Mouse (Mus musculus): ENCODE data around the gene Cnot10. TPM values are rescaled to one million over a fixed set of nuclear protein-coding genes. Genes with fewer than 3 reads are reported as not detected.

Gene Cnot10
- polyA plus RNA-seq, 1 experiment from 2014 or later: 50.0 TPM

DNA sequence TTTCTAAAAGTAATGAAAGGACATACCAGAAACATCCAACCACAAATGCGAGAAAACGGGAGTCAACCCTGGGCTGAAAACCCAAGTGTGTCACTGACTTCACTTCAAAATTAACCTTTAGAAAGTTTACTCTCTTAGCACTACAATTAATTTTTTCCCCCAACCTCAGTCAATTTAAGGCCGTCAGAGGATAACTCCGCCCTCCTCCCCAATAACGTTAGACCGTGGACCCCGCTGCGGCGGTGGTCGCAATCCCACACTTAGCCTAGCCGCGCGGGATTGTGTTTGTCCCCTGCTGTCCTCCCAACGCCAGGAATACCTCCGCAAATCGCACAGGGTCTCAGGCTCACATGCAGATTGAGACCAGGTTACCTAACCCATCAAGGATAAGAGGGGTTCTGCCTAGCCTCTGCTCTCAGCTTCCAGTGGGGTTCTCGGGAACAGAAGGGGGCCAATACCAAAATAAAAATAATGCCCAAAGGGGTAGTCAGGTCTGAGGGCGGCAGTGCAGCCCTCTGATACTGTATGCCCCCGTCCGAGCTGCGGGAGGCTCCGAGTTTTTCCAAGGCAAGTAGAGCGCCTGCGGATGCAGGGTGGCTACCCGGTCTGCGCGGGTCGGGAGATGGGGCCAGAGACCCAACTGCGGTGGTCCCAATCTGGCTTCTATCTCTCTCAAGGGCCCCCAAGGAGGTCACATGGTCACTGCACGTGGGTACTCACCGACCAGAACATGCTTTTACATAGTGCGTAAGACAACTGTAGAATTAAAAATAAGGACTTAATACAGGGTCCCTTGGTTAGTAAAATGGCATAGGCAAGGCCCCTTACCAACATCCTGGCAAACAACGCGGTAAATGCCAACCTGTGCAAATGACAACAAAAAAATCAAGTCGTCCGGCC, 79.0 kb downstream of the Cnot10 start:
- WGBS: 2% methylated on average over 36 of the region's 36 CpGs
- peaks cover 35% of the 10 kb centered on the region for H3K27me3 ChIP-seq (replicated peaks; ENCODE audit: control insufficient read depth, insufficient read depth, low read length)
- H3K4me1 ChIP-seq (ENCODE audit: control insufficient read depth, insufficient read depth, low read length): peaks cover 8% of the 10 kb centered on the region
- peak overlapping the region; percentile 83 for H3K4me2 ChIP-seq (ENCODE audit: low read depth, low read length)
- H3K4me3 ChIP-seq (ENCODE audit: low read length): peak overlapping the region; percentile 69
- no peak for ATAC-seq
- H3K9me3 ChIP-seq (ENCODE audit: control insufficient read depth, low read length): no peaks in the 10 kb centered on the region
- H3K9ac ChIP-seq (ENCODE audit: low read depth, low read length): peak overlapping the region; percentile 90
- no peaks in the 10 kb centered on the region for H3K36me3 ChIP-seq (ENCODE audit: control insufficient read depth, insufficient read depth, low read length)
- H3K27ac ChIP-seq (ENCODE audit: low read length): no peak overlapping the region

DNA sequence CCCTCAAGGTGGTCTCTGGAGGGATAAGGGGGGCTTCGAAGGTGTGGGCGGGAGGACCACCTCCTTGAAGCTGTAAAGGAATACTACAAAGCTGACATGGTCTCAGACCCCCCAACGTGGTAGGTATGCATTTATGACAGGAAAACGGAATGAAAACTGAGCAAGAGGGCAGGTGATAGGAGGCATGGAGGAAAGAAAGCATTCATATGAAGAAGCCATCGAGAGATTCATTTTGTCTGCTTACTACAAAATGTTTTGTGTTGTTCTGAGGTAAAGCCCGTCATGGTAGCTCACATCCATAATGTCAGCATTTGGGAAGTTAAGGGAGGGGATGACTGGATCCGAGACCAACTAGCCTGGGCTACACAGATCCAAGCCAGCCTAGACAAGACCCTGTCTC, 79.8 kb downstream of the Cnot10 start:
- no peak for ATAC-seq
- Histone ChIP-seq H3K9me3 (ENCODE audit: control insufficient read depth, low read length) (no peaks in the 10 kb centered on the region), H3K4me2 (ENCODE audit: low read depth, low read length) (peak overlapping the region; percentile 83), H3K27ac (ENCODE audit: low read length) (no peak overlapping the region; the same call in 1 of the 2 replicates), H3K27me3 (replicated peaks; ENCODE audit: control insufficient read depth, insufficient read depth, low read length) (peaks cover 35% of the 10 kb centered on the region), H3K4me1 (ENCODE audit: control insufficient read depth, insufficient read depth, low read length) (peaks cover 10% of the 10 kb centered on the region), H3K36me3 (ENCODE audit: control insufficient read depth, insufficient read depth, low read length) (no peaks in the 10 kb centered on the region), H3K4me3 (ENCODE audit: low read length) (peak overlapping the region; percentile 69), H3K9ac (ENCODE audit: low read depth, low read length) (peak overlapping the region; percentile 90)
- WGBS: 18% methylated on average over 7 of the region's 7 CpGs

DNA sequence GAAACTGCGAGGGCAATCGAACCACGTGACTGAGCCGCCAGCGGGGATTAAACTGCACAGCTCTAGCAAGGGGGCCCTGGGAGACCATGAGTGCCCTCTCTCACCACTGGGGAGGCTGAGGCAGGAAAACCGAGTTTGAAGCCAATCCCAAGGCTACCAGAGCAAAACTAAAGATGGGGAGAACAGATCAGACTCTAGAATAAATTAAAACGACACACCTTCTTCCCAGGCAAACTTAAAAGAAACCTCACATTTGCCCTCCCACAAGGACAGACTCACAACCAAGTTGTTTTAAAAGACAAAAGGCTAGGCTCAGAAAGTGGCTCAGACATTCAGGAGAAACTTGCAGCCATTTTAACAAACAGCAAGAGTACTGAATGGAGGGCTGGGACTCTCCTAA, 82.9 kb downstream of the Cnot10 start:
- H3K27me3 ChIP-seq (replicated peaks; ENCODE audit: control insufficient read depth, insufficient read depth, low read length): peaks cover 17% of the 10 kb centered on the region
- peak overlapping the region; percentile 44 for H3K4me2 ChIP-seq (ENCODE audit: low read depth, low read length)
- 0 out of 2 replicates have a peak, but pooled peaks have one; percentile 24 for ATAC-seq
- no peaks in the 10 kb centered on the region for H3K36me3 ChIP-seq (ENCODE audit: control insufficient read depth, insufficient read depth, low read length)
- H3K4me3 ChIP-seq (ENCODE audit: low read length): peak overlapping the region; percentile 1; the same call in 1 of the 2 replicates
- peak overlapping the region; percentile 79 for H3K27ac ChIP-seq (ENCODE audit: low read length)
- H3K4me1 ChIP-seq (ENCODE audit: control insufficient read depth, insufficient read depth, low read length): peaks cover 22% of the 10 kb centered on the region
- 19% methylated on average over 7 of the region's 7 CpGs for WGBS
- peak overlapping the region; percentile 20 for H3K9ac ChIP-seq (ENCODE audit: low read depth, low read length)
- H3K9me3 ChIP-seq (ENCODE audit: control insufficient read depth, low read length): no peaks in the 10 kb centered on the region

DNA sequence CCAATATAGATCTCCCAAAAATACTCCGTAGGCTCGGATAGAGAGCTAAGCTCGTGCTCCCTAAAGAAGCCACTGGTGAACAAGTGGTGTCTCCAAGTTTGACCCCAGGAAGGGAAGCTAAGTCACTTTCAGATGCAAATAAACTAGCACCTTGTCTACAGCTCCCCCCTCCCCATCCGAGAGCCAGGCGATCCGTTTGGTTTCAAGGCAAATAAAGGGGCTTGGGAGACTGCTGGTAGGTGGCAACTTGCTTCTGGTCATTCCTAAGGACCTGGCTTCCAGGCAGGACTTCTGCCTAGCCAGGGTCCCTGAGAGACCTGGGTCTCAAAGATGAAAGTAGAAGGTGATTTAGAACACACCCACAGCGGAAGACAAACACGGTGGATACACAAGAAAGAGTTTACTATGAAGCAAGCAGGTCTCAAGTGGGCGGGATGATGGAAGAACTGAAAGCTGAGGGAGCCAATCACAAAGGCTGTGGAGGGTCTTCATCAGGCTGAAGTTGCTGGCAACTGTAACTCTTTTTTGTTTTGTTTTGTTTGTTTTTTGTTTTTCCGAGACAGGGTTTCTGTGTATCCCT, 83.6 kb downstream of the Cnot10 start:
- Histone ChIP-seq H3K4me3 (ENCODE audit: low read length) (peak overlapping the region; percentile 13; the same call in 1 of the 2 replicates), H3K4me1 (ENCODE audit: control insufficient read depth, insufficient read depth, low read length) (peaks cover 22% of the 10 kb centered on the region)

DNA sequence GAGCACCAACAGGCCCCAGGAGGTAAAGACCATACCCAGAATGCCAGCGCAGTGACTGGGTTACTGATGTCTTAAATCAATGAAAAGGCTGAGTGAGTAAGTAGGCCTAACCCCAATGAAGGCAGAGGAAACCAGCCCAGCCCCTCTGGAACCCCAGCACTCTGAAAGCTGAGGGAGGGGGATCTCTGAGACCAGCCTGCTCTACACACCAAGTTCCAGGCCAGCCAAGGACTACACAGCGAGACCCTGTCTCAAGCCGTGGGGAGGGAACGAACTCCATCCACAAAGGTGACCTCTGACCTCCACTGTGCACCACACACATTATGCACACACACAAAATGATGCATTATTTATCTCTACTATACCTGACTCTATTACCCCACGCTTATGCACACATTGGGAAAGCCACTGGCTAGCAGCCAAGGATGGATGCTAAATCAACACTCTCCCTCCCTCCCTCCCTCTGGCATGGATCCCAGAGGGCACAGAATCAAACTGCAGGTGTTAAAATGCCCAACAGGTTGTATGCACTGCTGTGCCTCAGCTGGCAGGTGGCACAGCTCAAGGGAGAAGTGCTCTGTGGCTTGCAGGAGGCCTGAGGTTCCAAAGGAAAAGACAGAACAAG, 85.5 kb downstream of the Cnot10 start:
- H3K36me3 ChIP-seq (ENCODE audit: control insufficient read depth, insufficient read depth, low read length): no peaks in the 10 kb centered on the region
- H3K27me3 ChIP-seq (replicated peaks; ENCODE audit: control insufficient read depth, insufficient read depth, low read length): no peaks in the 10 kb centered on the region; the same call in 1 of the 2 replicates
- H3K9ac ChIP-seq (ENCODE audit: low read depth, low read length): no peak overlapping the region; the same call in 1 of the 2 replicates
- peak overlapping the region; percentile 39 for H3K27ac ChIP-seq (ENCODE audit: low read length)
- 46% methylated on average over 5 of the region's 5 CpGs for WGBS
- H3K4me1 ChIP-seq (ENCODE audit: control insufficient read depth, insufficient read depth, low read length): peaks cover 28% of the 10 kb centered on the region
- peak; percentile 77 for ATAC-seq
- no peaks in the 10 kb centered on the region for H3K9me3 ChIP-seq (ENCODE audit: control insufficient read depth, low read length)
- no peak overlapping the region for H3K4me3 ChIP-seq (ENCODE audit: low read length)
- no peak overlapping the region for H3K4me2 ChIP-seq (ENCODE audit: low read depth, low read length)

More for the DNA sequence above, 83.6 kb downstream of the Cnot10 start:
- no peaks in the 10 kb centered on the region for H3K36me3 ChIP-seq (ENCODE audit: control insufficient read depth, insufficient read depth, low read length)
- H3K27ac ChIP-seq (ENCODE audit: low read length): peak overlapping the region; percentile 79; the same call in 1 of the 2 replicates
- no peaks in the 10 kb centered on the region for H3K9me3 ChIP-seq (ENCODE audit: control insufficient read depth, low read length)
- H3K27me3 ChIP-seq (replicated peaks; ENCODE audit: control insufficient read depth, insufficient read depth, low read length): peaks cover 9% of the 10 kb centered on the region; the same call in 1 of the 2 replicates
- peak overlapping the region; percentile 44 for H3K4me2 ChIP-seq (ENCODE audit: low read depth, low read length)
- peak overlapping the region; percentile 46; the same call in 1 of the 2 replicates for H3K9ac ChIP-seq (ENCODE audit: low read depth, low read length)
- WGBS: 39% methylated on average over 10 of the region's 10 CpGs
- no peak for ATAC-seq

DNA sequence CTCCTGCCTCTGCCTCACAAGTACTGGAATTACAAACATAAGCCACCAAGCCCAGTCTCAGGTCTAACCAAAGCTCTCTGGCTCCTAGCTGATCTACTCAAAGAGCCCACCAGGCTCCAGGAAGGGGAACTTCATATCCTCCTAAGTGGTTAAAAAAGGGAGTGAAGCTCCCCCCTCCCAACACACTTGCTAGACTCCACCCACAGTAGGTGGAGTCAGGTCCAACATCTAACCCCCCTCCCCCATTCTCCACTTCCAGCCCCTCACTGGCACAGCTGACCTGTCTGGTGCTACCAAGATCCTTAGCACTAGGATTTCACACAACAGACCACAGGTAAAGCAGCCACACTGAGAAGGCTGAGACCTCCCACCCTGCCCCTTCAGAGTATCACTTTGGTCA, 86.2 kb downstream of the Cnot10 start:
- H3K4me1 ChIP-seq (ENCODE audit: control insufficient read depth, insufficient read depth, low read length): peaks cover 32% of the 10 kb centered on the region
- H3K4me2 ChIP-seq (ENCODE audit: low read depth, low read length): no peak overlapping the region
- 0 out of 2 replicates have a peak overlapping the region, but pooled peaks have one; percentile 9 for H3K27ac ChIP-seq (ENCODE audit: low read length)
- H3K27me3 ChIP-seq (replicated peaks; ENCODE audit: control insufficient read depth, insufficient read depth, low read length): no peaks in the 10 kb centered on the region; the same call in 1 of the 2 replicates
- no peak overlapping the region for H3K4me3 ChIP-seq (ENCODE audit: low read length)
- no peaks in the 10 kb centered on the region for H3K9me3 ChIP-seq (ENCODE audit: control insufficient read depth, low read length)
- H3K36me3 ChIP-seq (ENCODE audit: control insufficient read depth, insufficient read depth, low read length): no peaks in the 10 kb centered on the region
- no peak for ATAC-seq
- no peak overlapping the region; the same call in 1 of the 2 replicates for H3K9ac ChIP-seq (ENCODE audit: low read depth, low read length)

DNA sequence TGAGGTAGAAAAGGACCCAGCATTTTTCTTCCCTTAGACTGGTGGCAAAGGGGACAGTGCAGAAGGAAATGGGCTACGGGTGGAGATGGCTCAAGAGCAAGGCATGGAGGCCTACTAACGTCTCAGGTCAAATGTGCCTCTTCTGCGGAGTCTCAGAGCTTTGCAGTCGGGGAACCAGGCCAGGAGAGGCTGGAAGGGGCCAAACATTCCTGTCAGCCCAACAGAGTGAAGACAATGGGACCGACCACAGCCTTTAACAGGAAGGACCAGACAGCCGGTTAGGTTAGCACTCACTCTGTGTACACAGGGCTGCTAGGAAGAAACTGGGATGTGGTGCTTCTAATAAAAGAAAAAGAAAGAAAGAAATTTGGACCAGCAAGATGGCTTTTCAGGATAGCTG, 90.0 kb downstream of the Cnot10 start:
- no peak overlapping the region for H3K4me3 ChIP-seq (ENCODE audit: low read length)
- H3K9me3 ChIP-seq (ENCODE audit: control insufficient read depth, low read length): no peaks in the 10 kb centered on the region
- no peaks in the 10 kb centered on the region for H3K36me3 ChIP-seq (ENCODE audit: control insufficient read depth, insufficient read depth, low read length)
- H3K4me1 ChIP-seq (ENCODE audit: control insufficient read depth, insufficient read depth, low read length): peaks cover 46% of the 10 kb centered on the region
- 0 out of 2 replicates have a peak overlapping the region, but pooled peaks have one; percentile 4 for H3K4me2 ChIP-seq (ENCODE audit: low read depth, low read length)
- ATAC-seq: no peak
- 34% methylated on average over 6 of the region's 6 CpGs for WGBS
- H3K9ac ChIP-seq (ENCODE audit: low read depth, low read length): no peak overlapping the region
- H3K27me3 ChIP-seq (replicated peaks; ENCODE audit: control insufficient read depth, insufficient read depth, low read length): no peaks in the 10 kb centered on the region
- peak overlapping the region; percentile 52 for H3K27ac ChIP-seq (ENCODE audit: low read length)

DNA sequence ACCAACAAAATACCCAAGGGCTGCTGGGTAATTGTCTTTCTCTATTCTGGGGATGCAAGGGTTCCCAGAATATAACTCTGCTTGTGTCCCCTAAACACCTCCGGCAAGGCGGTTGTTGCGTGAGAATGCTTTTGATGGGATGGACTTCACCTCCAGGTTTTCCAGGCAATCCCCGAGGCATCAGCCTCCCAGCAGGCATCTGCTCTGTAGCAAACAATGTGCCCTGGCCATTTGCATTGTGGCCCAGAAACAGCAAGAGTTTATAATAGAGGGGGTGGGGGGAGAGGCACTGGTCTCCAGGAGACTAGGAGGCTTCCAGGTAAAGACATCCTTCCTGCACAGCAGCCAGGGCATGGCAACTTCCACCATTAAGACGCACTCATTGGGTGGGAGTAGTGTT, 90.9 kb downstream of the Cnot10 start:
- no peaks in the 10 kb centered on the region for H3K9me3 ChIP-seq (ENCODE audit: control insufficient read depth, low read length)
- no peak for ATAC-seq
- WGBS: 35% methylated on average over 5 of the region's 5 CpGs
- H3K4me2 ChIP-seq (ENCODE audit: low read depth, low read length): no peak overlapping the region; the same call in 1 of the 2 replicates
- H3K4me3 ChIP-seq (ENCODE audit: low read length): no peak overlapping the region
- H3K36me3 ChIP-seq (ENCODE audit: control insufficient read depth, insufficient read depth, low read length): no peaks in the 10 kb centered on the region
- H3K27ac ChIP-seq (ENCODE audit: low read length): peak overlapping the region; percentile 97
- H3K27me3 ChIP-seq (replicated peaks; ENCODE audit: control insufficient read depth, insufficient read depth, low read length): no peaks in the 10 kb centered on the region
- peaks cover 51% of the 10 kb centered on the region for H3K4me1 ChIP-seq (ENCODE audit: control insufficient read depth, insufficient read depth, low read length)
- H3K9ac ChIP-seq (ENCODE audit: low read depth, low read length): no peak overlapping the region

DNA sequence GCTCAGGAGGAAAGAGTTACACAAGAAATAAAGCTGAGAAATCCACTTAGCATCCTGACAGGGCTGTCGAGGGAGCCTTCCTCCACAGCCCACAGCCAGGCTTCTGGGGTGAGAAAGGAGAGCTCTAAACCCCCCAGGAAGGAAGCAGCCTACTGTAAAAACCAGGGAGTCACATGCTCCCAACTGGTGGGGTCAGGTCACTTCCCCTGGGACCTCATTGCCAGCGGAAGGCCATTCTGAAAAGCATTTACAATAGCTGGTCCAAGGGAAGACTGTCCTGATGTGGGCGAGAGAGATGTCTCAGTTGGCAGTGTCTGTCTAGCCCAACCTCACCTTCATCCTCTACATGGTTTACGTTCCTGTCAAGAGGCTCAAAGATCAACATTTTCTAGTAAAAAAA, 91.5 kb downstream of the Cnot10 start:
- Histone ChIP-seq H3K4me2 (ENCODE audit: low read depth, low read length) (peak overlapping the region; percentile 48), H3K27me3 (replicated peaks; ENCODE audit: control insufficient read depth, insufficient read depth, low read length) (no peaks in the 10 kb centered on the region), H3K27ac (ENCODE audit: low read length) (peak overlapping the region; percentile 97), H3K9me3 (ENCODE audit: control insufficient read depth, low read length) (no peaks in the 10 kb centered on the region), H3K36me3 (ENCODE audit: control insufficient read depth, insufficient read depth, low read length) (no peaks in the 10 kb centered on the region), H3K4me3 (ENCODE audit: low read length) (no peak overlapping the region), H3K9ac (ENCODE audit: low read depth, low read length) (peak overlapping the region; percentile 43), H3K4me1 (ENCODE audit: control insufficient read depth, insufficient read depth, low read length) (peaks cover 51% of the 10 kb centered on the region)
- ATAC-seq: no peak
- WGBS: 29% methylated on average over 4 of the region's 4 CpGs
